Mouse (Mus musculus) neutrophil, adult 65 days (primary cell): Measurements from ENCODE around the gene Lmcd1. TPM values are rescaled to one million over a fixed set of nuclear protein-coding genes. Genes with fewer than 3 reads are reported as not detected.

Experiments used
- total RNA-seq: library from RNA; stranded (reverse); gene quantifications from 2 replicates; pipeline ENCODE4 v1.2.4, GENCODE M21; 2023

Lmcd1 gene
- total RNA-seq: 0.23 TPM in 1 of 2 replicates, not detected in the other

DNA sequence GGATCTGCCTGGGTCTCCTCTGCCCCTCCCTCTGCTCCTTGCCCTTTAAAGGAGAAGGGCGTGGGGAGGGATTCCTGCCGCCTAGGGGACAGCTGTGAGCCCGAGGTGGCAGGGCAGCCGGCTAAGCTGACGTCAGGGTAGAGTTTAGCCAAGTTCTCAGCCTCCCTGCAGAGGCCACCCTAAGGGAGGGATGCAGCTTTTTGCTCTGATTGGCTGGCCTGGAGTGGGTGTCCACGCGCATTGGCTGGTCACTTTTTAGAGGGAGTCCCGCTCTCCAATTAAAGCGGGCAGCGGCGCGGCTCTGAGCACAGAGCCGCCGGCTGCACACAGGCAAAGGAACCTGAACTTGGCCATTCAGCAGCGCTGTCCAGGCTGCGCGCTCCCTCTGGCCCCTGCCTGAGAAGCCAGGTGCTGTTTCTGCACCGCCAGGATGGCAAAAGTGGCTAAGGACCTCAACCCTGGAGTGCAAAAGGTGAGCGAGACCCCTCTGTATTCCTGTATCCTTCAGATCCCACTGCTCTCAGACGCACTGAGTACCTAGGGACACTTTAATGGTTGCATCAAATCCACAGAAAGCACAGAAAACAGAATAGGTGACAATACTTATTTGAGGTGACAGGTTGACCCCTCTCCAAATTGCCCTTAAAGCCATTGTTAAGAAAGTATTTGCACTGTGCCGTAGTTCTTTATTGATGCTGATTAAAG is at the start of gene Lmcd1:
Lmcd1 (plus strand) TSS at position 258 of the 705 bp plus-strand sequence.

Other genes with a start within 250 kb of the Lmcd1 start
- gene Ssu2, start 114.3 kb downstream of the Lmcd1 start, total RNA-seq: not detected in 2 replicates
- gene Cav3, start 185.7 kb downstream of the Lmcd1 start, total RNA-seq: not detected in 2 replicates
- gene Oxtr, start 216.2 kb downstream of the Lmcd1 start, total RNA-seq: not detected in 2 replicates